Mouse (Mus musculus) gonadal fat pad, adult 2 months (tissue): ENCODE measurements around the gene Gimap7. TPM values are rescaled to one million over a fixed set of nuclear protein-coding genes. Genes with fewer than 3 reads are reported as not detected.

Source experiments
- DNase-seq: peaks from one replicate; pipeline ENCODE4 v3.0.0-alpha.2; 2012; ENCODE audit warnings: low read depth
- polyA plus RNA-seq: library from polyadenylated mRNA; depleted of rRNA; stranded (reverse); fragments of >200 nt; gene quantifications from 2 replicates; pipeline ENCODE4 v1.2.3, GENCODE M21; 2012

Gene Gimap7
- polyA plus RNA-seq, 1 experiment: 0.34 TPM

DNA sequence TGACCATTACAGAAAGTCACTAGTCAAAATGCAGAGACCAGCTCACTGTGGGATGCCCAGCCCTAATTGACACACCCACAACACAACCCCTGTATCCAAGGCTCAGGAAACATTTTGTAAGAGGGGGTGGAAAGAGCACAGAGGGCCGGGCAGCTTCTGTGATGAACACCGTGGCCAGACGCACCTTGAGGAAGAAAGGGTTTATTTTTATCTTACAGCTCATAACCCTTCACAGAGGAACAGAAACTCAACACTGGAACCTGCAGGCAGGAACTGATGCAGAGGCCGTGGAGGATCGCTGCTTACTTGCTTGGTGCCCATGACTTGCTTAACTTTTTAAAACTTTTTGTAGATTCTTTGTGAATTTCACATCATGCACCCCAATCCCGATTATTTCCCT lies 25.5 kb upstream of the Gimap7 start:
- DNase-seq: no peak

DNA sequence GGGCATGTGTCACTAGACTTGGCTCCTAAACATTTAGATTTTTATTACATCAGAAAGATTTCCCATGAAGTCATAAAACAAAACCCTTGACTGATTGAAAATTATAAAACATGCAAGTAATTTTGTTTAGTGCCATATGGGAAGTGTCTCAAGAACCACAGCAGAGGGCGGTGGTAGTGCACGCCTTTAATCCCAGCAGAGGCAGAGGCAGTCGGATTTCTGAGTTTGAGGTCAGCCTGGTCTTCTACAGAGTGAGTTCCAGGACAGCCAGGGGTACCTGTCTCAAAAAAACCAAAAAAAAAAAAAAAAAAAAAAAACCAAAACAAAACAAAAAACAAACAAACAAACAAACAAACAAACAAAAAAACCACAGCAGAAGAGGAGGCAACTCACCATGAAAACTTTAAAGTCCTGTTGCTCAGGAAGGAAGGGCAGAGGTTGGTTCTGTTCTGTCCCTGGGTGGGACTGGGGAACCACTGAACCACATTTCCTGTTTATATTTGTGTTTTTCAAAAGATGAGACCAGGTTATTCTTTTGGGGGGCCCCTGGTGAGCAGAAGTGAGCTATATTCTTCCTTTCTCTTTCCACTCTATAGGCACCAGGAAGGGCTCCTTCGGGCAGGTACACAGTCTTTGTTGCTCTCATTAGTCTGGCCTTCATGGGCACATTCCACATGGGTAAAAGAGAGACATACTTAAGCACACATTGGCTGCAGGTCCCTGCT lies 21.4 kb upstream of the Gimap7 start:
- DNase-seq: no peak

DNA sequence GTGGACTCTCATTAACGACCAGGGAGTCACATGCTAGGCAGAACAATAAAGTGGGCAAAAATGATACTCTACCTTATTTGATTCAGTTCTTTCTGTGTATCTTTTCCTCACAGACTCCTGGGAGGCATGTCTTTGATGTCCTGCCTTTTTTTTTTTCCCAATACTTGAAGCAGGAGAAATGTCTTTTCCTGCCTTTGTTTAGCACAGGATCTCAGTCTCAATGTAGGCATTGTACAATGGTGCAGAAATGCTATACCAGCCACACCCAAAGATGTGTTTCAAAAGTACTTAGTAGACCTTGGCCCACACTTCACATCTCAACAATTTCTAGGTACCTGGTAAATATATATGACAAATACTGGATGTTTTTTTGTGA lies 20.9 kb upstream of the Gimap7 start:
- DNase-seq: no peak

DNA sequence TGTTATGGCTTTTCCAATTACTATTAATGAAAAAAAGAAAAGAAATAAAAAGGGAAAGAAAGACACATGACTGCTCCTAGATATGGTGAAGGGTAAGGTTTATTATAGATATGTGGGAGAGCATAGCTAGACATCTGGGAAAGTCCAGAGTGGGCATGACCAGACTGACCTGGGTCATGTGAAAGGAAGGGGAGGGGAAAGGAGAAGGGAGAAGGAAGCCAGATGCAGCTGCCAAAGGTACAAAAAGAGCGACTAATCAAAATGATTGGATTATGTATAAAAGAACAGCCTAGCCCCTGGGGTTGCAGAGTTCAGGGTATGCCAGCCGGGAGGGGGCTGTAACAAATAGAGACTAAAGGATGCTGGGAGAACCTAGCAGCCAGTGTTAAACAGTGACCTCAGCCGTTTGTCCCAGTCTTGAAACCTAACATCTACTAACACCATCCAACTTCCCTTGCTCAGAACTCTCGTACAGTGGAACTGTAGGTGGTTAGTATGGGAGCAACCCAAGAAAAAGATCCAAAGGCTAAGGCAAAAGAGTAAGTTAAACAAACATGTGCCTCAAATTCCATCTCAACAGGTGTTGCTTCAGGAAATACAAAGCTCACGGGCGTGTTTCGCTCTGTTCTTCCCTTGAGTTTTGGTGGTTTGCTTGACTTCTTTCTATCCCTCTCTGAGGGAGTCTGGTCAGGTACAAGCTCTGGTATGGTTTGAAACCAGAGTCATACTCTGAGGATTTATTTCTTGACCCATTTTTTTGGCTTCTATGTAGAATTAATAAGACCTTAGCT lies 20.2 kb upstream of the Gimap7 start:
- no peak for DNase-seq

DNA sequence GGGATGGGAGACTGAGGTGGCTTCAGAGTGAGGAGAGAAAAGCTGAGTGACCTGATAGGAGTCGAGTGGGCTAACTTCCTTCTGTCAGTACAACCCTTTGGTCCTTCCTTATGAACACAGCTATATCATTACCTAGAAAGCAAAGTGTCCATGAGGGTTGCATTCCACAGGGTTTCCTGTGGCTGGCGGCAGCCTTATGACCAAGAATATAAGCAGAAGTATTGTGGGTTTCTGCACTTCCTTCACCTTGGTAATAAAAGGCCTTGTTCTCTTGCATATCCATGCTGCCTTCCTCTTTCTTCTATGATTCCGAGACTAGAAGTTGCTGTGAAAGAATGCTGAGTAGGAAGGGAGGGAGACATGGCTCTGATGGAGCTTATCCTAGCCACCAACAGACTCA lies 19.5 kb upstream of the Gimap7 start:
- DNase-seq: no peak

DNA sequence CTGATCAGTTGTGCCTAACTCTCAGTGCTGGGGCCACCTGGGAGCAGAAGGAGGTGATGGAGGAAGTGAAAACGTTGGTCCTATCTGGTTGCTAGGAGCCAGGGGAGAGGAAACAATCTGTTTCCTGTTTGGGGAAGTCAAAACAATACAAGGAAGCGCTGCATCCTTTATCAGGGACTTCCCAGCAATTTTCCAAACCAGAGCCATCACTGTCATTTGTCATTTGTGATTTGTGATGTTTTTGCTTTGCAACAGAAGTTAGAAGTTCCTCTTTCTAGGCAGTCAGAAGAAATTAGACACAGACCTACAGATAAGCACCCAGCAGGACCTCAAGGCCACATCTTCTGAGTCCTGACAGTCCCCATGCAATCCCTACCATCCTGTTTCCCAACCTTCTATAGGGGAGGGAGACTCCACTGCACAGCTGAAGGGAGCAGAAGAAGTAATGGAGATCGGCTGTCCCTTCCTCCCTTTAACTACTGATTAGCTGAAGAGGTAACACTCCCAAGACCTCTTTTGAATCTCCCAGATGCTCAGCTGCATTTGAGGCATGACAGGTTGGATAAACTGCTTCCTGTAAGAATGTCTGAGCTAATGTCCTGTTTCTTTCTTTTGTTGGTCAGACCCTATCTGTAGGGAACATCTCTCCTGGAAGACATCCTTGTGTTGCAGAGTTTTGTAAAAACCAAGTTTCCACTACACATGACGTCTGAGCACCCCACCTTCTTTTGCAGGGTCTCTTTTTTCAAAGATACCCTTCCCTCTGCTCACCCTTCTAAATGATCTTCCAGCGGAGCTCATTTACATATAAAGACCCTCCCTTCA lies 18.0 kb upstream of the Gimap7 start:
- DNase-seq: no peak

DNA sequence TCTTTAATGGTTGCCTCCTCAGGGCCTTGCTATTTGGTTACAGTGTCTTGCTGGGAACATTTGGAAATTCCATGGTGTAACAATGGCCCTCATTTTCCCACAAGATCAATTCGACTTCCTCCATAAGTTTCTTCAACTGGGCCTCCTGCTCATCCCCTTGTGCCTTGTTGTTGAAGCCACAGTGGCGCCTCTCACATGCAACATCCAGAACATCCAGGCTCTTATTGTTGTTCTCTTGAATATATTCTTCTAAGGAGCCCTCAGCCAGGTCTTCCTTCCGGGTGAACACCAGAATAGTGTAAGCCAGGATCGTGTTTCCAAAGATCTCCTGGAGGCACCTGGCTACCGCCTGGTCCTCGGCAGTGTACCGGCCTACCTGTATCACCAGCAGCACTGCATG lies 16.3 kb upstream of the Gimap7 start:
- DNase-seq: no peak

DNA sequence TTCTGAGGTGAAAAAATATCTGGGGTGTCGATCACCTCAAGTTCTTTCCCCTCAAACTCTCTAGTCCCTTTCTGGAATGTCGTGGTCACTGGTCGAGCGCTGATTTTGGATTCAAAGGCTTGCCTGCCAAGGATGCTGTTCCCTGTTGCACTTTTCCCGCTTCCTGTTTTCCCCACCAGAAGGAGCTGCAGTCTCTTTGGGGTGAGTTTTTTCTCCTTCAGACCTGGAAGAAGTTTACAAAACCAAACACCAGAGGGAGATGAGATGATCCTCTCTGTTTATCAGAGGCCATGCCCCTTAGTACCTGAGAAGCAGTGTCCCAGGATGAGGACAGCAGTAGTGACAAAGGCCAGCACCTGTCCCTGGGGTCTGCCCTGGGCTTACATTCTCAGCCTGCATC lies 15.8 kb upstream of the Gimap7 start:
- DNase-seq: no peak

DNA sequence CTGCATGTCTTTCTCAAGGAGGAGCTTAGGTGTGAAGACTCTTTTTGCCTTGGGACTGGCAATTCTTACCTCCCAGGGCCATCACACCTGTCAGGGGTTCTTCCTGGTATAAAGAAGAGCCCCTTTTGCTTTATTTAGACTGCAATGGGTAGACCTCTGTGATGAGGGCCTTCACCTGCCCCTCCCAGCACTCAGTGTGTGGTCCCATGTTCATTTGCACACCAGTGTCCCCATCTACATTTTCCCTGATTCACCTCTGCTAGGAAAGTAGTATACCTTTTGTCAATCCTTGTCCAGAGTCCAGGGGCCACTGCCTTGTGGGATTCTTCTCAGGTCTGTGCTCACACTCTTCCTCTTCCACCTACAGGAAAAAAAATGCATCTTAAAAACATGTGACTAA lies 14.3 kb upstream of the Gimap7 start:
- no peak for DNase-seq

DNA sequence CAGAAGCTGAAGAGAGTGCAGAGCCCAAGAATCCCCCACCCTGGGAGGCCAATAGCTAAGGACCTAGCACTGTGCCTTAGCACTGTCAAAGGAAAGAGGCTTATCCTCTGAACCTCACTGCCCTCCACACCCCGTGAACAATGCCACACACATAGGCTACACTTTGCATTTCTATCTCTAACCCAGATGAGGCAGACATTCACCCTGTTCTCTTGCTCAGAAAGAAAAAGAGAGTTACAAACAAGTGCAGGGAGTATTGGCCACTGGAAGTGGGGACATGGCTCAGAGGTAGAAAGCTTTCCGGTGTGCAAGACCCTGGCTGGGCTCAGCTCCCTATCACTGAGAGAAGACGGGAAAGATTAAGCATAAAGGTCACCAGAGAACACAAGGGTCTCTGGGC lies 12.3 kb upstream of the Gimap7 start:
- no peak for DNase-seq

DNA sequence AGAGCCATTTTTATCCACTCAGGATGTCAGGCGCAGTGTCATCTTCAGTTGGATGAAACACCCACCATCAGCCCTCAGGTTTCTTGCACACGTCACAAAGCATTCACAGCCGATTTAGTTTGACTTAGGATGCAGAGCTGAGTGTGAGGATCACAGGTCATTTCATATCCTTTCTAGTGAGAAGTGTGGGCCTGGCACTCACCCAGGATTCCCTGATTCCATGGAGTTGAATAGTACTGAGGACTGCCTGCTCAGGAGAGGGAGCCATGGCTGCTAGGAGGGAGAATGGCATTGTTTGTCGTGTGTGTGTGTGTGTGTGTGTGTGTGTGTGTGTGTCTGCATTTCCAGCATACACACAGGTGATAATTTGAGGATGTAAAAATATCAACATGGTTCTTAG lies 1.9 kb downstream of the Gimap7 start:
- DNase-seq: no peak

DNA sequence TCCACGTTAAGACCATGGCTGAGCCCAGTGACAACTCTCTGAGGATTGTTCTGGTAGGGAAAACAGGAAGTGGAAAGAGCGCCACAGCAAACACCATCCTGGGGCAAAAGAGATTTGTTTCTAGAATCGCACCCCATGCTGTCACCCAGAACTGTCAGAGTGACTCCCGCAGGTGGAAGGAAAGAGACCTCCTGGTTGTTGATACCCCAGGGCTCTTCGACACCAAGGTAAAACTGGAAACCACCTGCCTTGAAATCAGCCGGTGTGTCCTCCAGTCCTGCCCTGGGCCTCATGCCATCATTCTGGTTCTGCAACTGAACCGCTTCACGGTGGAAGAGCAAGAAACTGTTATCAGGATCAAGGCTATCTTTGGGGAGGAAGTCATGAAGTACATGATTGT lies 5.0 kb downstream of the Gimap7 start:
- DNase-seq: no peak

DNA sequence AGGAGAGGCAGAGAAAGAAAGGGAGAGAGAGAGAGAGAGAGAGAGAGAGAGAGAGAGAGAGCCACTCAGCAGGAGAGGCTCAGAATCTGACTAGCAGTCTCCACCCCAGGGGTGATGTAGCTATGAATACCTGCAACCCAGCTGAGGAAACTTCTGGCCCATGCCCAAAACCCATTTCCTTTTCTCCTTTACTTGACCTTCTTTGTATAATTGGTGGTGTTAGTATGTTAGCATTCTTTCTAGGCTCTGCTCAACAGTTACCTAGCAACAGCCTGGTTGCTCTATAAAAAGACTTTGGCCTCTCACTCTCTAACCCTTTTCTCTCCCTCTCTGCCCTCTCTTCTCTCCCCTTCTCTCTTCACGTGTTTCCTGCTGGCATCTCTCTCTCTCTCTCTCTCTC lies 7.1 kb downstream of the Gimap7 start:
- no peak for DNase-seq

DNA sequence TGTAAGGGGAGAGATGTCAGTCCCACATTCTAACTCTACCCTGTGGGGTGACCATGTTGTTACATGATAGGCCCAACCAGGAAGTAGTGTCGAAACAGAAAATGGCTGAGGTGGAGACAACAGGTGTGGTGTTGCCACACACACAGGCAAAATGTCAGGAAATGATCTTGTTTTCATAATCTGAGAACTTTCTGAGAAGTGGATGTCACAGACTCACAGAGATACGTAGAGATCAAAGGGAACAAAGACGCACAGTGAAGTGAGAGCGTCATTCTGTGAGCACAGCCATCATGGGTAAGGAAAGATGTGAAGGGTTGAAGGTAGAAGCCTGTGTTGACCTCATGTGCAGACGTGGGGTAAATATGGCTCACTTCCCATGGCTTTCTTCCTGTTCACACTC lies 9.3 kb downstream of the Gimap7 start:
- no peak for DNase-seq

DNA sequence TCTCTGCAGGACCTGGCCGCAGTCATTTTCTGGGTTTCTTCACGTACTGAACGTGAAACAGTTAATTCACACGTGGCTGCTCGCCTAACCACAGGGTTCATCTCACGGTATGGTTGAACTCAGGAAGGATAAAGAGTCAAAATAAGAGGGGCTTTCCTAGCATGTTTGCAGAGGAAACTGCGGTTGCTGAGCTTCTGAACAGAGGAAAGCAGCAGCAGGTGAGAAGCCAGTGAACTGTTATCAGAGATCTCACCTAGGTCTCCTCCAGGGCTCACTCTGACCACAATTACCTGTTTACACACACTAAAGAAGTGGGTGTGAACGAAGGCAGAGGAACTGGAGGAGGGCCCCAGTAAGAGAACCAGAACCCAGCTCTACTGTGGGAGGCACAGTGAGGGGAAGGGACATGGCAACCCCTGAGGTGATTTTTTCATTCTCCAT lies 14.5 kb downstream of the Gimap7 start:
- DNase-seq: no peak

DNA sequence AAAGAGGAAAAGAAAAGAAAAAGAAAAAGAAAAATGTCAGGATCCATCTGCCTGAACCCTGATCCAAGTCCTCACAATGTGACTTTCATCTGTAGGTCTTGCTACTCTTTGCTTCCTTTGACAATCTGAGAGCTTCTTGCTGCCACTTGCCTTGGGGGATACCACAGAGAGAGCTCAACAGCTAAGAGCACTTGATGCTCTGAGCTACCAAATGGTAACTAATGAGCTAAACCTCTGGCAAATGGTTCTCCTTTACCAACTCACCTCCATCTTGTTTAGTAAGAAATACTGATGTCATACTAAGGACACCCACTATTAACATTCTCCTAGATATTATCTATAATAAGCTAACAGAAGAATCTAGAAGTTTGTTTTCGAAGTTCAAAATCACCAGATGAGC lies 15.2 kb downstream of the Gimap7 start:
- DNase-seq: no peak

DNA sequence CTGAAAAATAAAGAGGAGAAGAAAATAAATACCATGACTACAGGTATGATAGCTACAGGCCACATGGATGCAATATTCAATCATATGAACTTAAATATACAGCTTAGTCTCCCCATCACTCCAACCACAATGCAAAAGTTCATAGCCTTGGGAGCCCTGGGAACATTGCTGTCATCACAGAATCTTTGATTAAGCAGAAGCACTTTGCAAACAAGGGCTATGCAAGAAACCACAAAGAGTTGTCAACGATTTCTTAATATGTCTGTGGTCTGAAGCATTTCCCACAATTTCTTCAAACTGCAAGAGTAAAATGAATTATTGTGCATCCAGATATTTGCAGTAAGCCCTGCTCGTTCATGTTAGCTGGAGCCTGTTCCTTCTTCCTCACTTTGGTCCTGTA lies 18.6 kb downstream of the Gimap7 start:
- no peak for DNase-seq

DNA sequence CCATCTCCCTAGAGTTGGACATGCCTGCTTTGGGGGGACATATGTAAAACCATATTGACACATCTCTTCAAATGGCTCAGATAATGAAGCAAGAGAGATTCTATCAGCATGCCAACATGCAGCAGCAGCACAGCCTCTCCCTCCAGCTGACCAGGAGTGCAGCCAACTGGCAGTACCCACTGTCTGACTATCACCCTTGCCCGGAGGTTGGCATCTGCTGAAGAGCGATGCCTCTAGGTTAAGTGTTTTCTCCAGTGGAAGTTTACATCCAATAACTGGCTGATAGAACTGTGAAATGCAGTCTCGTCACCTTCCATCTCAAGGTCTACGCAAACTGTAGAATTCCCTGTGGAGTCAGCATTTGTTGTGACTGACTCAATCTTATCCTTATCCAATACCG lies 19.3 kb downstream of the Gimap7 start:
- no peak for DNase-seq

DNA sequence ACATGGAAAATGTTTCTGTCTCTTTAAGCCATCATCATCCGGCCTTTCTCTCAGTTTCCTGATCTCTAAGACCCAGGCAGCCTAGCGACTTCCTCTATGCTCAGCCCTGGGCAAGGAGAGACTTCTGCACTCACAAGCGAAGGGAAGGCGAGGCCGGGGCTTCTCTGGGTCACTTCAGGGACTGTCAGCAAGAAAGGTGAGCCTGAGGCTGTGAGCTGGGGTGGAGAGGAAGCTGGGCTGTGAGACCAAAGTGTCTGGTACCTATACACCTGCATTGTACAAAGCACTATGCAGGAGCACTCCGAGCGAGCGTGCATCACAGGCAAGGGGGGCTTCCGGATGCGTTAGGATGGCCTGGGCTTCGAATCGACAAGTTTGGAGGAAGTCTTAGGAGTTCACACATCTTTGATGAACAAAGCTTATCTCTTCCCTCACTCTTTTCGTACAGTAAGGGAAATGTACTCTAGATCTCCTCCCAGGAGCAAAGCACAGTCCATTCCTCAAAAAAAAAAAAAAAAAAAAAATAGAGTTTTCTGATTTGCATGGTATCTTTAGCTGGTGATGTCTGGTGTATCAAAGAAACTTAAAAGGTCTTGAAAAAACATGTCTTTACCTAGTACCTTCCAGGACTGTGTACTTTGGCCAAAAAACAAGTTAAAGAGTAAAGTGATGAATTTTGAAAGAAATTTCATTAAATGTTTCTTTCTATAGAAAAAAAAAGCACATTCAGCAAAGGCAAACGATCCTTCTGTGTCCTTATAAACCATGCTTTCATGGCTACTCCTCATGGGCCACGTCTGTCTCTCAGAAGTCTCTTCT lies 20.7 kb downstream of the Gimap7 start, which contains the start of gene Gimap1:
TSS of gene Gimap1 (plus strand) at position 94 of the 819 bp plus-strand sequence.
- no peak for DNase-seq

DNA sequence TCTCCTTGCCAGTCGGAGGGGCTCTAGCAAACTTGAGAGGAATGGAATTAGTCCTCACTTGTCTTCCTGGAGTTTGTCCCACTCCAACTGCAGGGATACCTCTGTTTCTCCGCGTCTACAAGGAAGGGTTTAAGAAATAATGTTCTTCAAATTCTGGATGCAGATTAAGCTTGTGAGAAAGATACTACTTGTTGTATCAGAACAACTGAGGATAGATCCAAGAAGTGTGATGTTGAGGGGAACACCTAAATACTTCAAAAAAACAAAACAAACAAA lies 21.3 kb downstream of the Gimap7 start:
- DNase-seq: no peak

DNA sequence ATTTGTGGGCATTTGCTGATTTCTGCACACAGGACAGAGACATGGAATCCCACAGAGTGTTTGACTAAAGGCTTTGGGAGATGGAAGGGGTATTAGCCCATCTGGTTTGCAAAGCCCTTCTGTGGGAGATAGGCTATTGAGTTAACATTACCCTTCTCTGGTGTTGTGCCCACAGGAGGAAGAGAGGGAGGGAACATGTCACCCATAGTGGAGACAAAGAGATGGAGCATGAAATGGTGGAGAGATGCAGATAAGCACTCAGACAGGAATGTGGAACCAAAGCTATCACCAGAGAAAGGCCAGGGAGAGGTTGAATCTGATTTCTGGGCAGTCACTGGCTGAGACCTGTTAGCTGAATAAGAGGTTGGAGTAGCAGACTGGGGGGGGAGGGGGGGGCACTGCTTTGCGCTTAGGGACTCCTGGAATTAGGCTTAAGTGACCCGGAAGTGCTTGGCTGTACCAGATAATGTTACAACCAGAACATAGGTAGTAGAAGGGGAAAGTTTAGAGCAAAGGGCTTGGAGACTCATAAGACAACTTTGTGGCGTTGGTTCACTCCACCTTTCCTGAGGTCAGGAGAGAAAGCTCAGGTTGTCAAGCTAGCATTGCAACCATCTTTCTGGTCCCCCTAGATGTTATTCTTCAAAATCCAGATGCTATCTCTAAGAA lies 22.2 kb downstream of the Gimap7 start:
- no peak for DNase-seq
